Mouse (Mus musculus) megakaryocyte, adult 5-6 weeks (primary cell): ENCODE measurements at regions not wholly inside any gene's neighbourhood (a gene's known extent, or its start where the extent isn't known, plus 50 kb on each side); places are given as distances from the start of the nearest gene placed in this dataset.

Experiments
- ATAC-seq: 2 replicates; pipeline ENCODE4 v1.8.0; 2016; ENCODE audit warnings: mild to moderate bottlenecking, inconsistent platforms; ENCODE audit not compliant: poor library complexity, severe bottlenecking

DNA sequence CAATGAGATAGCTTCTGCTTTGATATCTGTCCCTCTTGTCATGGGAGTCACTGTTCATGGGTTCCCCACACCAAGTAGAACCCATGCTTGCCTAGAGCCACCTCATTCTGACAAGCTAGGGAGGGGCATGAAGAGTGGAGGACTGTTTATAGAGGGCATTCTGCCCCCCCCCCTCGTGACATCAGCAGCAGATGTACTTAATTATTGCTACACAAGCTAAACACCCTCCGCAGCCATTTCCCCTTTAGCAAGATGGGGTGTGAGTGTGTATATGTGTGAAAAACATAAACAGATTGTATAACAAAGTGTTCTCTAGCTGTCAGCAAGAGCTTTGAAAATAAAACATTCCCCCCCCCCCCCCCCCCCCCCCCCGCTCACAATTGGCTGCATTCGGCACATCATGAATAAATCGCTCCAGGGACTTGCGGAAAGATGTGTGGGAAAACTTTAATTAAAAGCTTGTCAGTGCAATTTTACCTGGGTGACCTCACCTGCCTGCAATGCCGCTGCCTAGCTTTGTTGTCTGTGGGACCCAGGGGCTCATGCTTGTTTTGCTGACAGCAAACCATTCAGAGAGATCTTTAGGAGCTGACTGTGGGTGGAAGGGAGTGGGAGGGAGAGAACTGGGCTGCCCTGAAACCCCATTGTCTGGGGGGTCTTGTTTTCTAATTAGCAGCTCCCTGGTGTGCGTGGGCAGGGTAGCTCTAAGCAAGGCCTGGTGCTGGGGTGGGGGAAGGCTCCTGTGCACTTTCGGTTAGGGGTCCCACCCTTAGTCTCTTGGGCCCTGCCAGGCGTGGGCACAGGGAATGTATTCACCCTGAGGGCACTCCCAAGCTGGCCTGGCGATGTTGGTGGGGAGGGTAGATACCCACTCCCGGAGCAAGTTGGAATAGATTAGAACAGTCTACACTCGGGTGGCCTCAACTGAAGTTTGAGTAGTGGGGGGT lies 63.4 kb downstream of the Irx2 start:
- no peak for ATAC-seq

DNA sequence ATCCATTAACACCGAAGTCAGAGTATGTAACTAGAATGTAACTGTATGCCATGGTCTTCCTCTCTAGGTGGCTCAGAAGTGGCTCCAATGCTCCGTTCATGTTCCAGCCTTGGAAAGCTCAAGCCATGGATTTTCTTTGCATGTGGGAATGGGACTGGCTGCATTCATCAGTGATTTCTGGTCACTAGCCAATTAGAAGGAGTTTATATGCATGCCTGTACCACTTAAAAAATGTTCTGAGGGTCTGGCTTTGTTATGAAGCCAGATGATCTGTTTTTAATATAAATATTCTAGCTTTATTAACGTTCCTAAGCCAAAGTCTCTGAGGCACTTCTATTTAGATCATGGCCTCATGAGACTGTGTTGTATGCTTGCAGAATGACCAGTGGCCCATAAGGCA lies 78.8 kb downstream of the Irx2 start:
- no peak for ATAC-seq

DNA sequence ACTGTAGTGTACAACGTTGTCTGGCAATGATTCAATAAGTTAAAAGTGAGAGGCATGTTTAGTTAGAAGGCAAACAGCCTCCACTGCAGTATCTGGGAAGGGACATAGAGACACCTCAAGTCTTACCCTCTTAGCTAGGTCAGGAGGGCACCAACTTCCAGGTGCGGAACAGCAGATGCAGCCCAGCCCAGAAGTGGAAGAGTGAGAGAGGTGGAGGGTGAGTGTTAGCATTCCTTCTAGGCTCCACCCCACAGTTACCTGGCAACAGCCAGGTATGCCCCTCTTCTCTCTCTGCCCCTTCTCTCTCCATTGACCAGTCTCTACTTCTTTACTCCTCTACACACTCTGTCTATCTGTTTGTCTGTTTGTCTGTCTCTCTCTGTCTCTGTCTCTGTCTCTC lies 80.1 kb downstream of the Irx2 start:
- no peak for ATAC-seq

GRCm38 (mm10) chr13:72710051-72710450 lies 81.4 kb downstream of the Irx2 start:
- ATAC-seq: no peak

DNA sequence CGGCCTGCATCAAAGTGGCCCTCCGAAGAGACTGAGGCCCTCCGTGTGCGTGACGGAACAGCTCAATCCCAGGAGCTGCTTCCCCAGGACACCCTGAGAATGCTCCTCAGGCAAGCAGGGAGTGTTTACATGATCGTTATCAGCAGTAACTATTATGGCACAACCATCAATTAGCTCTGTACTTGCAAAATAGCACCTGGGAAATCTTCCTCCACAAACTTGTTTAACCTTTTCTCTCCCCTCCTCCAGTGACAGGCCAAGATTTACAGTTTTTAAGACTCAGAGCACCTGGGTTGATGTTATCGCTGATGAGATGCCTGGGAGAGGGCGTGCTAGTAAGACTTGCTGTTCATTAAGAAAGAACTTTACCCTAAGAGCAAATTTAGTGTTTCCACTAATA lies 82.5 kb downstream of the Irx2 start:
- no peak for ATAC-seq

DNA sequence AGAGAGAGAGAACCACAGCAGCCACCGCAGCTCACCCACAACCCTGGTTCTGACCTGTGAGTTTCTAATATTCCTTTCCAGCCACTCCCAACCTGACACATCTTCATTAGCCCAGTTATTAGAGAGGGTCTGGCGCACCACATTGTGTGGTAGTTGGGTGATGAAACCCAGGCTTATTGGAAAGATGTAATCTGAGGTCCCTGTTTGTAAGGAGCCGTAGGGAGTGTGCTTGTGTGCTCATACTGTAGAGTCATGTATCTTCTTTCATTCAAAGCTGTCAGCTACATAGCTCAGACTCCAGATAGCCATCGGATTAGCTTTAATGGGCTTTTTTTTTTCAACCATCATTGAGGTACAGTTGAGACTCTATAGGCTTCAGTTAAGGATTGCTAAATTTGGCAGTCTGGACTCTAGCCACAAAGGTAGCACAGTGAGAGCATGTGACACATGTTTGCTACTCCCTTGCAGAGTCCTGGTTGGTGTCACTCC lies 83.3 kb downstream of the Irx2 start:
- ATAC-seq: no peak

DNA sequence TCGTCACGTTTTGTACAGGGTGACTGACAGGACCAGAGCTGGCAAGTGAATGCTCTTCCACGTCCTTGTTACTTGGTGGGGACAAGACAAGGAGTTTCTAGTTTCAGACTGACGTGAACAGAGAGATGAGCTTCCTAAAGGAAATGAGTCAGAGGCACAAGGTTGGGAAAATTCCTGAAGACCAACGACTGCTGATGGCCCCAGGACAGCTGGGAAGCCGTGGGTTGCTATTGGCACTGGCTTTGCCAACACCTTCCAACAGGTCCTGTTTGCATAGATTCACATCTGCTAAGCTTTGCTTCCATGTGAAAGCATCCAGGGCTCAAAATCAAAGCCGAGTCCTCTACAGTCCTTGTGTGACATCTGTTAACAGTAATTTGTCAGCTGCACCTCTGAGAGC lies 86.2 kb downstream of the Irx2 start:
- ATAC-seq: no peak

GRCm38 (mm10) chr13:72715959-72716680 lies 87.5 kb downstream of the Irx2 start:
- no peak for ATAC-seq

GRCm38 (mm10) chr13:72727126-72727525 lies 98.5 kb downstream of the Irx2 start:
- ATAC-seq: no peak

DNA sequence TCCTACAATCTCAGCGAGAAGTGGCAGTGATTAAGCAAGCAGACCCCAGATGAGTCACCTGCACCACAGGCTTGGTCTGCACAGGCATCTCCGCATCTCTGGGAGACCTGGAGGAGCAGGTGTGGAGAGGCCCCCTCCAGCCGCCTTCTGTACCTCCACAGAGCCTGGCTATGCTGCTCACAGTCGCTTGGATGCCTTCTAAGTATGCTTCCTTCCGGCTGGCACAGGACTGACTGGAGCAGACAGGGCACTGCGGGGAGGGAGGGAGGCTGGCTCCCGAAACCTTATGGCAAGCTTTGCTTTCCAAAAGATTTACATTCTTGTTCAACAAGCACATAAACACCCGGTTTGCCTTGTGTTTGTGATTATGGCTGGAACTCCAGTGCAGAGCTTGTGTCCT lies 107.3 kb downstream of the Irx2 start:
- no peak for ATAC-seq

- no peak for ATAC-seq
Observed at GRCm38 (mm10) chr13:72736992-72737391, 108.4 kb downstream of the Irx2 start.

DNA sequence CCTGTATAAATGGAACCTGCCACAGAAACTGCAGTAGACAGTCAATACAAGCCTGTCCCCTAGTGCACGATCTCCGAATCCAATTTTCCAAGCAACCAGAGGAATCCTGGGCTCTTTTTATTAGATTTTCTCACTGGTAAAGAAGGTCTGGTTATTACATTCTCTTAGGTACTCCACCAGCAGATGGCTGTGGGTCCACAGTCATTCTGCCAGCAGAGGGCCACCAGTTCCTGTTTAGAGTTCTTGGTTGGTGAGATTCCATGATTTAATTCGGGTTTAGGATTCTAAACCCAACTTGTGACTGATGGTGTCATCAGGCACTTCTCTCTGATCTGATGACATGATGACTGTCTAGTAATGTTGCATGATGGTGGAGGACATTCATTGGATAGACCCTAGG lies 118.6 kb downstream of the Irx2 start:
- no peak for ATAC-seq

GRCm38 (mm10) chr13:72755036-72755435 lies 126.4 kb downstream of the Irx2 start:
- no peak for ATAC-seq

GRCm38 (mm10) chr13:72762481-72762880 lies 133.9 kb downstream of the Irx2 start:
- no peak for ATAC-seq

GRCm38 (mm10) chr13:72763337-72763736 lies 134.7 kb downstream of the Irx2 start:
- no peak for ATAC-seq

- ATAC-seq: no peak
Observed at GRCm38 (mm10) chr13:72767306-72767705, 138.7 kb downstream of the Irx2 start.

GRCm38 (mm10) chr13:72769007-72769595 lies 140.5 kb downstream of the Irx2 start:
- no peak for ATAC-seq

DNA sequence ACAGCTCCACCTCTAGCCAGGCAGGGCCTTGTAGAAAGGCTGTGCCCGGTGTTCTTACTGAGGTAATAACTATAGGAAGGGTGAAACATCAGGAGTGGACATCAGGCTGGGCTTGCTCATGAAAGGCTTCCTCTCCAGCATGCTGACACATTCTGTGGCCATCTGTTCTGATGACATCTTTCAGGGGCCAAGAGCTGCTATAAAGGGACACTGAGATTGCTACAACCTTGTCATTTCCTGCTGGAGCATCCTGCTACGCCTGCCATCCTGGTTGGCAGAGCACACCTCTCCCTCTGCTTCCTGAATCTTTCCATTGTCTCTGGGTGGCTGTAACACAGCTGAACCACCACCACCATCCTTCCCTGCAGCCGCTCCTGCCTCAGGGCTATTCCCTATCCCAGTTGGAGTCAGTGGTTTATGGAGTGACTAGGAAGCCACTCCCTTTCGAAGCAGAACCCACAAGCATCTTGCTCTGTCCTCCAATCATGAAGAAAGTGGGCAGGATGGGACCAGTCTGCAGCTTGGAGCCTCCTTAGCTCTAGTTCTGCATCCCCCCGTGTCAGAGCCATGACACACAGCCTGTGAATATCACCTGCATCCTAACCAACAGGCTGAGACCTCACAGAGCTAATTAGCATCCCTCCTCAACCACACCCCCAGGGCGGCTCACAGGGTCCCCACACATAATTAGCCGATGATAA lies 154.6 kb downstream of the Irx2 start:
- ATAC-seq: no peak

GRCm38 (mm10) chr13:72783727-72784070 lies 155.1 kb downstream of the Irx2 start:
- no peak for ATAC-seq

DNA sequence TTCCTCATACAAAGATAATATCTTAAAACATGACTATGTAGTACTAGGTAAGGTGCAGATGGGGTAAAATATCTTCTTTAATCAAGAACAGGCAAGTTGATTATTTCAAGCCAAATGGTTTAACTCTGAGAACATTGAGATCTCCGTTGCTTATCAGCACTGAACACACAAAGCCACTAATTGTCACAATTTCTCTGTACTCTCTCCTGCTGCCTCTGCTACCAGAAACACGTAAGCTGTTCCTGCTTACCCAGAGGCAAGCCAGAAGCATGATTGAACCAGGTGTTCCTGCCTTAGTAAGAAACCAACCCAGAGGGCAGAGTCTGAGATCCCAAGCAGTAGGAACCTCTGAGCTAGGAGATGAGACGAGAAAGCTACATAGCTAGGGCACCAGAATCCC lies 164.1 kb downstream of the Irx2 start:
- ATAC-seq: no peak

- no peak for ATAC-seq
Observed at GRCm38 (mm10) chr13:72800021-72800420, 171.4 kb downstream of the Irx2 start.
